Mouse (Mus musculus) heart, embryonic 16.5 days (tissue): ENCODE results near the gene Timm17a. TPM values are rescaled to one million over a fixed set of nuclear protein-coding genes. Genes with fewer than 3 reads are reported as not detected.

ENCODE experiments used
- ATAC-seq: fragments of 200-750 bp; cut with Nextera tagmentation; replicated peaks from 2 replicates; pipeline ENCODE4 v1.8.0; 2017; ENCODE audit warnings: moderate number of reproducible peaks; ENCODE audit not compliant: insufficient read depth, low FRiP score; ENCODE audit errors: extremely low read depth
- H3K27ac ChIP-seq: fragments of 300-500 bp; sonication (generic); 2 replicates; pipeline ENCODE4 v1.5.1; 2014; ENCODE audit warnings: mild to moderate bottlenecking, low read length, control low read depth, moderate library complexity
- H3K27me3 ChIP-seq: fragments of 300-500 bp; sonication (generic); 2 replicates; pipeline ENCODE4 v1.6.1; 2014; ENCODE audit warnings: low read length, mixed read lengths; ENCODE audit not compliant: control insufficient read depth, insufficient read depth
- H3K36me3 ChIP-seq: fragments of 300-500 bp; sonication (generic); 2 replicates; pipeline ENCODE4 v1.6.1; 2014; ENCODE audit not compliant: control insufficient read depth, insufficient read depth
- H3K4me1 ChIP-seq: fragments of 300-500 bp; sonication (generic); 2 replicates; pipeline ENCODE4 v1.6.1; 2014; ENCODE audit warnings: low read length, mixed read lengths; ENCODE audit not compliant: control insufficient read depth, insufficient read depth
- H3K4me2 ChIP-seq: fragments of 300-500 bp; sonication (generic); 2 replicates; pipeline ENCODE4 v1.6.1; 2014; ENCODE audit warnings: low read depth, mild to moderate bottlenecking, control low read depth, low read length
- H3K4me3 ChIP-seq: fragments of 300-500 bp; sonication (generic); 2 replicates; pipeline ENCODE4 v1.5.1; 2014; ENCODE audit warnings: mild to moderate bottlenecking, control low read depth, low read length
- H3K9ac ChIP-seq: fragments of 300-500 bp; sonication (generic); 2 replicates; pipeline ENCODE4 v1.6.1; 2014; ENCODE audit warnings: low read length, control low read depth
- H3K9me3 ChIP-seq: fragments of 300-500 bp; sonication (generic); replicated peaks from 2 replicates; pipeline ENCODE4 v1.6.1; 2016; ENCODE audit warnings: low read length; ENCODE audit not compliant: control insufficient read depth
- WGBS: fragments of 180-500 bp; shearing (Covaris S2); extraction: QIAGEN DNeasy Blood & Tissue Kit; methylation state at CpG from one replicate; pipeline ENCODE4 v1.1.7; 2014; 5-methylcytosine and 5-hydroxymethylcytosine counted together
- polyA plus RNA-seq: library from polyadenylated mRNA; unstranded; fragments of >200 nt; fragmentation: Nextera tagmentation; extraction: Ambion mirVana; gene quantifications from 2 replicates; pipeline ENCODE4 v1.2.1, GENCODE M21; 2015

Gene Timm17a
- polyA plus RNA-seq, 1 experiment from 2014 or later = 342 TPM

DNA sequence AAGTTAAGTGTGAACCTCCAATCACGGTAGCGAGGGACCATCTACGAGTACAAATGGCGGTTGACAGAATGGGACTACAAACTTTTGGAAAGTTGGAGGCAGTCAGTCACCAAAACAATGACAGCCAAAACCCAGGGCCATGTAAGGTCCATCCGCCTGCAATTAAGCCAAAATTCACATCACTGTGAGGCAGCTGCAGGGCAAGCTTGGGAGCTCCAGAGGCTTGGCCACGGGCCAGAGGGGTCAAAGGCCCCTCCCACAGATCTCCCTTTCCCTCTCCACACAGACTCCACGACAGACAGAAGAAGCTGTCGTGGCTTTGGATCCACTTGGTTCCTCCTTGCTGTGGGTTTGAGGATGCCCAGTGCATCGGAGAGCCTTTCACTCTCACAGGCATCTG is 50.3 kb downstream of the Timm17a start:
- peaks cover 14% of the 10 kb centered on the region for H3K4me1 ChIP-seq
- no peak overlapping the region for H3K9ac ChIP-seq
- H3K27ac ChIP-seq = no peak overlapping the region
- no peaks in the 10 kb centered on the region for H3K27me3 ChIP-seq
- peaks cover 43% of the 10 kb centered on the region for H3K36me3 ChIP-seq
- ATAC-seq = no peak
- H3K4me2 ChIP-seq = no peak overlapping the region
- WGBS = 74% methylated on average over 9 of the region's 9 CpGs
- no peak overlapping the region for H3K4me3 ChIP-seq
- H3K9me3 ChIP-seq = no peaks in the 10 kb centered on the region

DNA sequence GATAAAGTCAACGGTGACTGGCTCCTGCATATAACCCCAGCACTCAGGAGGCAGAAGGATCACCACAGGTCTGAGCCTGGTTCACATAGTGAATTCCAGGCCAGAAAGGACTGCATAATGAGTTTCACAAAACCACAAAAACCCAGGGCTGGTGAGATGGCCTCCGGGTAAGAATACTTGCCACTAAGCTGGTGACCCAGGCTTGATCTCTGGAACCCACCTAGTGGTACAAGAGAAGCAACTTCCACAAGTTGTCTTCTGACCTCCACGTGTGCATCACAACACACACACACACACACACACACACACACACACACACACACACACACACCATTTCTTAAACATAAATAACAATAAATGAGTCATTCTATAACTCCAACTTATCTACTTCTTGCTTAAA is 51.2 kb downstream of the Timm17a start:
- Histone ChIP-seq H3K27ac (no peak overlapping the region), H3K9ac (no peak overlapping the region), H3K27me3 (no peaks in the 10 kb centered on the region), H3K9me3 (no peaks in the 10 kb centered on the region), H3K36me3 (peaks cover 37% of the 10 kb centered on the region), H3K4me3 (no peak overlapping the region), H3K4me1 (peaks cover 16% of the 10 kb centered on the region), H3K4me2 (no peak overlapping the region)
- ATAC-seq = no peak
- WGBS = 79% methylated on average over 3 of the region's 3 CpGs

- H3K27me3 ChIP-seq = 0 out of 2 replicates have a peak, but pooled peaks cover 3% of the 10 kb centered on the region
- no peak overlapping the region for H3K4me2 ChIP-seq
- H3K36me3 ChIP-seq = peaks cover 29% of the 10 kb centered on the region
- WGBS = 71% methylated on average over 6 of the region's 6 CpGs
- H3K27ac ChIP-seq = no peak overlapping the region
- ATAC-seq = no peak
- no peaks in the 10 kb centered on the region for H3K9me3 ChIP-seq
- H3K4me3 ChIP-seq = no peak overlapping the region
- no peak overlapping the region for H3K9ac ChIP-seq
- H3K4me1 ChIP-seq = peaks cover 16% of the 10 kb centered on the region
These were observed 52.6 kb downstream of the Timm17a start for GRCm38 (mm10) chr1:135260931-135261330.

GRCm38 (mm10) chr1:135259128-135259436 is 54.5 kb downstream of the Timm17a start:
- H3K4me1 ChIP-seq = peaks cover 16% of the 10 kb centered on the region
- peaks cover 17% of the 10 kb centered on the region for H3K36me3 ChIP-seq
- H3K4me3 ChIP-seq = peak overlapping the region; percentile 42
- WGBS = 2% methylated on average over 10 of the region's 10 CpGs
- peak overlapping the region; percentile 14 for H3K9ac ChIP-seq
- no peak overlapping the region for H3K27ac ChIP-seq
- peaks cover 15% of the 10 kb centered on the region for H3K27me3 ChIP-seq
- H3K9me3 ChIP-seq = no peaks in the 10 kb centered on the region
- peak overlapping the region; percentile 71 for H3K4me2 ChIP-seq
- peak; percentile 62 for ATAC-seq

DNA sequence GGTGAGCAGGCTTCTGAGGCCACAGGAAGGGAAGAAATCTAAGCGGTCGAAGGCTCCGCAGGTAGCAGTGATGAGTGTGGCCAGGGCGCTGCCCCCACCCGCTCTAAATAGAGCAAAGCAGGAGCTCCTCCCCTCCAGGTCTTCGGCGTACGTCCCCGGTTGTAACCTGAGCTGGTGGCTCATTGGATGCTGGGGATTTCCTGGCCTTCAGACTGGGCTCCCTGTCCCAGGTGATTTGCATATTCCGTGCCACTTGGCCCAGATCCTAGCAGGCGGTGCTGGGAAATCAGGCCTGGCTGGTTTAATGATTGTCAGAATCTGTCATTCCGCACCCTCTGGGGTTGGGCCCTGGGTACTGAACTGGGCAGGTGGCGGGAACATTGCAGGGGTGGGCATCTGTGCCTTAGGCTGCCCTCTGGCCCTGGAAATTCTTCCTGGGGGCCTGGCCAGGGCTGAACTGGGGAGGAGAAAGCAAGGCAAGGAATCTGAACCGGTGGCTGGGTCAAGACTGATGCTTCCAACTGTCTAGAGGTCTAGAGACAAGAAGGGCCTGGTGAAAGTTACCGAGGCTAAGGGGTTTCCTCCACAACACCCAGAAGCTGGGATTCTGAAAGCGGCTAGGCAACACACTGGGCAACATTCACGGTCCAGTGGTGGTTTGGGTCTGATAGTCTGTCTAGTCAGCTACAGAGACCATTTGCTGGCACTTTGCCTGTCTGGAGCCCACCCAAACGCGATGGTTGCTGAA is 55.0 kb downstream of the Timm17a start, which contains the start of gene Elf3:
TSS of gene Elf3 (minus strand) at position 189 of the 748 bp plus-strand sequence.
- Histone ChIP-seq H3K4me1 (peaks cover 16% of the 10 kb centered on the region), H3K9ac (peak within 1 kb of the TSS; percentile 14), H3K36me3 (peaks cover 13% of the 10 kb centered on the region), H3K9me3 (no peaks in the 10 kb centered on the region), H3K27ac (no peak within 1 kb of the TSS), H3K27me3 (peaks cover 16% of the 10 kb centered on the region), H3K4me2 (peak within 1 kb of the TSS; percentile 71), H3K4me3 (peak within 1 kb of the TSS; percentile 42)
- ATAC-seq = peak; percentile 57
- WGBS = 12% methylated on average over 19 of the region's 19 CpGs

GRCm38 (mm10) chr1:135256299-135256698 is 57.3 kb downstream of the Timm17a start:
- H3K27me3 ChIP-seq = peaks cover 16% of the 10 kb centered on the region
- no peak overlapping the region for H3K4me3 ChIP-seq
- no peak for ATAC-seq
- no peak overlapping the region for H3K4me2 ChIP-seq
- H3K9me3 ChIP-seq = no peaks in the 10 kb centered on the region
- H3K4me1 ChIP-seq = peaks cover 16% of the 10 kb centered on the region
- no peaks in the 10 kb centered on the region for H3K36me3 ChIP-seq
- H3K9ac ChIP-seq = no peak overlapping the region
- no peak overlapping the region for H3K27ac ChIP-seq
- 85% methylated on average over 6 of the region's 6 CpGs for WGBS

GRCm38 (mm10) chr1:135252854-135253253 is 60.7 kb downstream of the Timm17a start:
- peak; percentile 50; the same call in 1 of the 2 replicates for ATAC-seq
- Histone ChIP-seq H3K36me3 (no peaks in the 10 kb centered on the region), H3K4me3 (no peak overlapping the region), H3K4me1 (no peaks in the 10 kb centered on the region), H3K27ac (no peak overlapping the region), H3K27me3 (peaks cover 22% of the 10 kb centered on the region), H3K4me2 (no peak overlapping the region), H3K9me3 (no peaks in the 10 kb centered on the region), H3K9ac (no peak overlapping the region)
- WGBS = 29% methylated on average over 4 of the region's 4 CpGs

DNA sequence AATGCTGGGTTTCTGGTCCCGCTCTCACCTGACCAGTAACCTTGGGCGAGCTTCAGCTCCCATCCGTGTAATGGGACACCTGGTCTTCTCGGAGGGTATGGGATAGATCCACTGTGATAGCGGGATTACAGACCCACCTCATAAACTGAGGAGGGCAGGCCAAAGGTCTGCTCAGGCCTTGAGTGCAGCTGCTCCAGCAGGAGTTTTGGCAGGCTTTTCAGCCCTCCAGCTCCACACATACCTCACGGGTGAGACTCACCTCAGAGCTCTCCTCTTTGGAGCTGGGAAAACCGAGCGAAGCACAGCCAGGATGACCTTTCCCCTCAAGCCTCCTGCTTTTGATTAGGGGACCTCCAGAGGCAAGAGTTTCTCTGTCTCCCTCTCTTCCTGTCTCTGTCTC is 62.2 kb downstream of the Timm17a start:
- 83% methylated on average over 8 of the region's 8 CpGs for WGBS
- H3K4me2 ChIP-seq = no peak overlapping the region
- no peak overlapping the region for H3K4me3 ChIP-seq
- H3K9ac ChIP-seq = no peak overlapping the region
- no peaks in the 10 kb centered on the region for H3K36me3 ChIP-seq
- H3K27ac ChIP-seq = no peak overlapping the region
- no peaks in the 10 kb centered on the region for H3K9me3 ChIP-seq
- no peaks in the 10 kb centered on the region for H3K4me1 ChIP-seq
- peaks cover 21% of the 10 kb centered on the region for H3K27me3 ChIP-seq
- no peak for ATAC-seq

DNA sequence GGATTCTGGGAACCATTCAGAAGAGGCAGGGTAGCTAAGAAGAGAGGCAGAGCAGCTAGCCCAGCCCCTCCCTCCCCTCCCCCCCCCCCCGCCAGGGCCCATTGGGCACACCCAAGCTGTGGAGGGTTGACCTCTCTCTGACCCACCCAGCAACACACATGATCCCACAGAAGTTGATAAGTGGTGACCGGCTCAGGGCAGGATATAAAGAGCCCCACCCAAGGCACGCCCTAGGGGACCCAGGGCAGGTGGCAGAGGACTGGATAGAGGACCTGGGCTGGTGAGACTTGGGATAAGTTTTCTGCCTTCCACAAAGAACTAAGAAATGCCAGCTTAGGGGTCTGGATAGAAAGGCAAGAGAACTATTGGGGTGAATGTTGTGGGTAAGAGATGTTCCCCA is 62.9 kb downstream of the Timm17a start:
- no peaks in the 10 kb centered on the region for H3K36me3 ChIP-seq
- no peak overlapping the region for H3K4me3 ChIP-seq
- H3K27me3 ChIP-seq = peaks cover 21% of the 10 kb centered on the region
- no peak for ATAC-seq
- 43% methylated on average over 2 of the region's 3 CpGs for WGBS
- H3K27ac ChIP-seq = no peak overlapping the region
- H3K9me3 ChIP-seq = no peaks in the 10 kb centered on the region
- H3K4me2 ChIP-seq = no peak overlapping the region
- H3K9ac ChIP-seq = no peak overlapping the region
- H3K4me1 ChIP-seq = no peaks in the 10 kb centered on the region
